Mouse (Mus musculus): Measurements from ENCODE around the gene Chmp2a. TPM values are rescaled to one million over a fixed set of nuclear protein-coding genes. Genes with fewer than 3 reads are reported as not detected.

The Chmp2a gene
- total RNA-seq, 2 experiments from 2014 or later, result 123 to 135 TPM

DNA sequence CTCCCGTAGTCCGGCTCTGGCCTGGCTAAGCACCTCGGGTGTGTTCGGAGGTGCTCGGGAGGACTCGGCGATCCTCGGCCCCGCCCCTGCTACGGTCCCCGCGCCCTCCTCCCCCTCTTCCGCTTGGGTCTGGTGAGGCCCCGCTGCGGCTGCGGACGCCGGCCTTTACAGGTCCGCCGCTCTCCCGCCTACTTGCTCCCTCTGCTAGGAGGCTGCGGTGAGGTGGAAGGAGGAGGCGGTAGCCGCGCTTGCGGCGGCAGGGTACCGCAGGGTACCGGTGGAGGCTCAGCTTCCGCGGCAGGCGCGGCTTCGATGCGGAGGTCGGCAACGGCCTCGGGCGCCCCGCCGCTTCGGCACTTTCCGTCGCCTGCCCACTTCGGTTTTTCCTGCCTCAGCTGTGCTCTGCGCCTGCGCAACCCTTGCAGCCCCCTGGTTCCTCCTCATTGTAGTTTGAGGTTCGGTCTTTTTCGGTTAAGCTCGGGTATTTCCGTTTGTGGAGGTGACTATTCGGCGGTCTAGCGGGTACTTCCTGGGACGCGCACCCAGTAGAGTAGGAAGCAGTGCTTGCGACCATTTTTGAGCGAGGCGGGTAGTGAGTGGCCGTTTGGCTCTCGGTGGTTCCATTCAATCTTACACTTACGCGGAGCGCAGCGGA is 3.4 kb upstream of the Chmp2a start, which contains the start of gene Ube2m:
Gene Ube2m, minus strand, starts transcription at position 375 of the 655 bp plus-strand sequence.
- intact Hi-C loops (cut with DNase I), result no loop called here
- DNase-seq (ENCODE audit: low spot score in 2 of 2), result peak; percentile 100

- DNase-seq (ENCODE audit: low spot score in 2 of 2), result peak in 1 of 2 experiments; percentile 58
- intact Hi-C loops (cut with DNase I), result no loop called here
These were observed 2.8 kb upstream of the Chmp2a start for GRCm38 (mm10) chr7:13037366-13037765.

GRCm38 (mm10) chr7:13036806-13037205 is 2.2 kb upstream of the Chmp2a start:
- DNase-seq (ENCODE audit: low spot score in 2 of 2), result no peak
- intact Hi-C loops (cut with DNase I), result no loop called here

DNA sequence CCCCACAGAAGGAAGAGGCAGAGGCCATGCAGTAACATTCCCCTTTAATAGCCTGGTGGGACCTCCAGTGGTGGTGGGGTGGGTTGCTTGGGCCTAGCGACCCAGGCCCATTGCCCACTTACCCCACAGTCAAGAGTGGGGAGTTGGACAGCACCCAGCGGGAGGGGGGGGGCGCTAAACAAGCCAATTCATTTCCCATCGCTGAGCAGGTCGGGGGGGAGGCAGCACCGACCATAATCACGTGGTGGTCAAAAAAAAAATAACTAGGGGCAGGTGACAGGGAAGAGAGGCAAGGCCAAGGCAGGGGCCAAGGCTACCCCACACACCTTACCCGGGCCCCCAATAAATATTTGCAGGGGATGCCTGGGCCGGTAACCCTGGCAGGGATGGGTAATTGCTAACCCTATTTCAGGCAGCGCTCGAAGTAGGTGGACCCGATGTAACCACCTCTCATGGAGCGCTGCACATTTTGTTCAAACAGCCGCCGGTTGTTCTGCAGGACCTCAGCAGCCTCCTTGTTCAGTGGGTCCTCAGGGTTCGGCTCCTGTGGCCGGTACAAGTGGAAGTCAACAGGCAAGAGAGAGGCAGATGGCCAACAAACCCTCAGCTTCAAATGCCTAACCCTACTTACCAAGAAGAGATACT is 726 bp upstream of the Chmp2a start:
- DNase-seq (ENCODE audit: low spot score in 2 of 2), result peak in 1 of 2 experiments; percentile 22
- intact Hi-C loops (cut with DNase I), result no loop called here

- DNase-seq (ENCODE audit: low spot score in 2 of 2), result peak in 1 of 2 experiments; percentile 10
- intact Hi-C loops (cut with DNase I), result no loop called here
These were observed 1.0 kb downstream of the Chmp2a start for GRCm38 (mm10) chr7:13033451-13034147.

DNA sequence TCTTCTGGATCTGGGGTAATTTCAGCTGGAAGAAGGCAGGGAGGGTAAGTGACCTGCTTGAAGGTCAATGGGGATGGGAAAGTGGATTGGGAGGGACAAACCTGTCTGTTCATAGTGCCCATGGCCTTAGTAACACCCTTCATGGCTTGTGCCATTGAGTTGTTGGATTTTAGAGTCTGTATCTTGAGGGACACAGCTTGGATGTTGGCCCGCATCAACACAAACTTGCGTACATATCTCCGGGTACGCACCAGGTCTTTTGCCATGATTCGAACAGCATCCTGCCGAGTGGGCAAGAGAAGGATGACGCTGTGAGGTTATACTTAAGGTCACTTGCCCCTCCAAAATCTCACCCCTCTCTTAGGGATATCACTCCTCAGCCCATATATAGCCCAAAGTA is 2.1 kb downstream of the Chmp2a start:
- intact Hi-C loops (cut with DNase I), result no loop called here
- no peak for DNase-seq (ENCODE audit: low spot score in 2 of 2)

GRCm38 (mm10) chr7:13031983-13032382 is 2.6 kb downstream of the Chmp2a start:
- no peak for DNase-seq (ENCODE audit: low spot score in 2 of 2)

GRCm38 (mm10) chr7:13031069-13031468 is 3.5 kb downstream of the Chmp2a start:
- intact Hi-C loops (cut with DNase I), result no loop called here
- peak in 1 of 2 experiments; percentile 26 for DNase-seq (ENCODE audit: low spot score in 2 of 2)

More at GRCm38 (mm10) chr7:13031983-13032382, 2.6 kb downstream of the Chmp2a start:
- intact Hi-C loops (cut with DNase I), result no loop called here

DNA sequence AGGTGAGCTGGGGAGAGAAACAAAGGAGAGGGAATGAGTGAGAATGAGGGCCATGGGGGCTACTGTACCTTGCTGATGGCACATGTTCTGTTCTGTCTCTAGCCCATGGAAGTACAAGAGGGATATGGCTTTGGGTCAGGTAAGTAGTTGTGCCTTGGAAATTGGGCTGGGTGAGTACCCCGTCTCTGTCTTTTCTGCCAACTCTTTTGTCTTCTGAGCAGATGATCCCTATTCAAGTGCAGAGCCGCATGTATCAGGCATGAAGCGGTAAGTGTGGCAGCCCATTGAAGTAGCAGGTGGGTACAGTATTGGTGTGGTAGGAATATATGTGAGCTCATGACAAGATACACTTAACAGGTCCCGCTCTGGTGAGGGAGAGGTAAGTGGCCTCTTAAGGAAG is 5.6 kb downstream of the Chmp2a start:
- intact Hi-C loops (cut with DNase I), result no loop called here
- DNase-seq (ENCODE audit: low spot score in 2 of 2), result no peak

- peak in 1 of 2 experiments; percentile 2 for DNase-seq (ENCODE audit: low spot score in 2 of 2)
- intact Hi-C loops (cut with DNase I), result loop anchor here (2.0 kb wide), 1 partner anchor 17 kb away; no protein-coding TSS in a partner anchor
These were observed 9.0 kb downstream of the Chmp2a start for GRCm38 (mm10) chr7:13025511-13026112.

DNA sequence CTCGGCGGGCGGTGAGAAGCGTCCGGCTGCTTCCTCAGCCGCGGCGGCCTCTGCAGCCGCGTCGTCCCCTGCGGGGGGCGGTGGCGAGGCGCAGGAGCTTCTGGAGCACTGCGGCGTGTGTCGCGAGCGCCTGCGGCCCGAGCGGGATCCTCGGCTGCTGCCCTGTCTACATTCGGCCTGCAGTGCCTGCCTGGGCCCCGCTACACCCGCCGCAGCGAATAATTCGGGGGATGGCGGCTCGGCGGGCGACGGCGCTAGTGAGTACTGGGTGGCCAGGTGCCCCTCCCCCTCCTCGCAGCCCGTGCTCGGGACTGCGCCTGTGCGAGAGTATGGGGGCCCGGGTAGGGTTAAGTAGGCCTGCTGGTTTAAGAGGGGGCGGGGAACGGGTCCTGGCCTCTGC is 9.8 kb downstream of the Chmp2a start:
- peak; percentile 83 to 89 for DNase-seq (ENCODE audit: low spot score in 2 of 2)
- intact Hi-C loops (cut with DNase I), result loop anchor here (2.0 kb wide), 1 partner anchor 16 kb away; no protein-coding TSS in a partner anchor

DNA sequence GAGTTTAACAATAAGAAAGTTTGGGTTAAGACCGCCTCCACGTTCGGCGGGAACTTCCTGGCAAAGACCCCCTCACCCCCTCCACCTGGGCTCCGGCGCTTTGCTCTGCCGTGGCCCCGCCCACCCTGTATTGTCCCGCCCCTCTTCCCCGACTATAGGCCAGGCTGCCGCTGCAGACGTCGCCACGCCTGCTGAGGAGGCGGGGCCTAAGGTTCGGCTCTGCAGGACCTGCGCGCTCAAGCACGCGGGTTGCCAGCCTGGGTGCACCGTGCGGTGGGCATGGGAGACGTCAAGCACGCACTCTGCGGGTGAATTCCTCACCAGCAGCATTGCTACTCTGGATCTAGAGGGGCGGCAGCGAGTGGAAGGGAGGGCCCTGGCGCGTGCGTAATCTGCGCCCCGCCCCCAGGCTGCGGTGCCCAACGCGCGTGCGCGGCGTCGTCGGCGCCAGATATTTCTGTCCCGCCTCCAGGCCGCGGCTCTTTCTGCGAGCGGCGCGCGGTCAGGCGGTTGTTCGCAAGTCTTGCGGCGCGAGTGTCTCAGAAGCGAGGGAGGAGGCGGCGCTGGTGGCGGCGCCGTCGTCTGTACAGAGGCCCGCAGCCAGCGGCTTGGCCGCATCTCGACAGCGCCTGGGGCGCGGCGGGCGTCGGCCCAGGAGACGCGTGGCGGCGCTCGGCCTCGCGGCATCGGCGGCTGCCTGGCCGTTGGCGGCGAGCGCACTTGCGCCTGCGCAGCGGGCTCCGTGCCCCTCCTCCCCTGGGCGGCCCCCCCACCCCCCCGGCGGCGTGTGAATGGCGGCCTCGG is 10.5 kb downstream of the Chmp2a start:
- intact Hi-C loops (cut with DNase I), result loop anchor here (2.0 kb wide), 1 partner anchor 15 kb away; no protein-coding TSS in a partner anchor
- DNase-seq (ENCODE audit: low spot score in 2 of 2), result peak; percentile 94 to 96

- DNase-seq (ENCODE audit: low spot score in 2 of 2), result peak in 1 of 2 experiments; percentile 26
- intact Hi-C loops (cut with DNase I), result no loop called here
These were observed 11.7 kb downstream of the Chmp2a start for GRCm38 (mm10) chr7:13022773-13023535.

GRCm38 (mm10) chr7:13015217-13015616 is 19.4 kb downstream of the Chmp2a start:
- DNase-seq (ENCODE audit: low spot score in 2 of 2), result no peak
- intact Hi-C loops (cut with DNase I), result no loop called here

DNA sequence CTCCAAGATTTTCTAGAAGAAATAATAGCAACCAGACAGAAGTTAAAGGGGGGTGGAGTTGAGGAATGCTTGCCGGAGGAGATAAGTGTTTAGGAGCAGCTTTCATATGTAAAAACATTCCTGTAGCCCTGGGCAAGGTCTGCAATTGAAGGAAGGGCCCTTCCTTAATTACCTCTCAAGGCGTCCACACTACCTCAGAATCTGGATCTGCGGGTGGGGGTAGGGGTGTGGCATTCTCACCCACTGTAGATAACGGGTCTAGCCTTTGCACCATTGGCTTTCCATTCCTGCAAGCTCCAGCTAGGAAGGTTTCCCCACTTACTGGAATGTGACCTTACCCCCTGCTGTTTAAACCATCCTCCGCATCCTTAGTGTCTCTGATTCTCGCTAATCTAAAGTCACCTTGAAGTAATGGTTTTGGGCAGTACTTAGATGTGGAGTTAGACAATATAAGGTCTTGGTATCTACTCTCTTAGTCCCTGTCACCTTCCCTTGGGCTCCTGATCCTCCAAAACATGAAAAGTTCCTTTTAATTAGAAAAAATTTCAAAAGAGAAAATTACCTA is 20.2 kb downstream of the Chmp2a start:
- intact Hi-C loops (cut with DNase I), result no loop called here
- no peak for DNase-seq (ENCODE audit: low spot score in 2 of 2)

GRCm38 (mm10) chr7:13013671-13014070 is 20.9 kb downstream of the Chmp2a start:
- no peak for DNase-seq (ENCODE audit: low spot score in 2 of 2)
- intact Hi-C loops (cut with DNase I), result no loop called here

DNA sequence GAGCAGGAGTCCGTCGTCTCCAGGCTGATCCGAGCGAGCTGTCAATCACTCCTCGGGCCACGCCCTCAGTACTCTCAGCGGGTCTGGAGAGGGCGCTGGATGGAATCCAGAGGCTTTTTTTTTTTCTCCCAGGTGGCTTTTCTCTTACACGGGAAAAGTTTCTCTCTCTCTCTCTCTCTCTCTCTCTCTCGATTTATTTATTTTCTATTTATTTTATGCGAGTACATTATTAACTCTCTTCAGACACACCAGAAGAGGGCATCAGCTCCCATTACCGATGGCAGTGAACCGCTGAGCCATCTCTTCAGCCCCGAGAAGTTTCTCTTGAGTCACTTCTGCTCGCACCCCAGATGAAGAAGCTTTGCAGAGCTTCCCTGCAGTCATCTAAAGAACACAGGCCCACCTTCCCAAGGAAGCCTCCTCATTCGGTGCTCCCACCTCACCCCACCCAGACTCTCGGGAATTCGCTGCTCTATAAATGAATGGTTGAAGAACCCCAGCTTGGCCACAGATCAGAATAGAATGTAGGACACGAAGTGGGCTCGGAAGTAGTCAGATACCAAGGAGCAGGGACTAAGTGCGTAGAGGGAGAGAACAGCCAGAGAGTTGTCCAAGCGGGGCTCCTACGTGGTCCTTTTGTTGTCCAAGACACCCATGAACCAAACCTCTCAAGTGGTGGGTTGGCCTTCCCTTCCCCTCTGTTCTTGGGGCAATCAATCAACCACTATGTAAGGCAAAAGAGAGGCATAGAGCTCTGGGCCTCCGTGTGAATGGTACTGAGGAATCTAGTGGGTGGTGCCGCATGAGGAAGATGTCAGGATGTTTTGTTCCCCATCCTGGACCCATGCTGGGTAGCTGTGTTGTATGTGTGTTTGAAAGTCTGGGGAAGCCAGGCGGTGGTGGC is 24.4 kb downstream of the Chmp2a start, which contains the start of gene Zbtb45:
Gene Zbtb45, minus strand, starts transcription at position 30 of the 904 bp plus-strand sequence.
- no peak for DNase-seq (ENCODE audit: low spot score in 2 of 2)
- intact Hi-C loops (cut with DNase I), result no loop called here
